Comparison of ENCODE assay signal across 12 mouse cellular contexts in genomic region chr4:136186739-136187472, GRCm38 (mm10). TPM values are rescaled to one million over a fixed set of nuclear protein-coding genes. Genes with fewer than 3 reads are reported as not detected.
DNase-seq lines count a peak whose midpoint lies in the region; ATAC-seq and TF ChIP-seq lines count a peak whose summit lies in the region.
"Had no signal": no experiment of that assay in that cellular context is flagged by ENCODE, and none has a peak within 500 bp of the region (broad histone marks: within the 10 kb centered on the region; RNA-seq: fewer than 3 reads in every experiment).

No protein-coding gene starts in this region.

- no peaks in the 10 kb centered on the region for H3K27me3 ChIP-seq in lung, embryonic 14.5 days (ENCODE audit: insufficient read depth, low read length)
- no peaks in the 10 kb centered on the region for H3K27me3 ChIP-seq in stomach, embryonic 14.5 days (ENCODE audit: control insufficient read depth, insufficient read depth, low read length)
- H3K27me3 ChIP-seq in forebrain, embryonic 13.5 days, result no peaks in the 10 kb centered on the region
- H3K27me3 ChIP-seq: heart, embryonic 15.5 days had no signal

- no peak for TF ChIP-seq CTCF in lung, embryonic 14.5 days (IDR thresholded peaks at IDR 0.05; ENCODE audit: low read depth)

- H3K4me1 ChIP-seq in lung, embryonic 14.5 days (ENCODE audit: insufficient read depth), result no peaks in the 10 kb centered on the region
- H3K4me1 ChIP-seq in stomach, embryonic 14.5 days (ENCODE audit: control insufficient read depth, insufficient read depth, low read length), result no peaks in the 10 kb centered on the region; the same call in 1 of the 2 replicates
- H3K4me1 ChIP-seq in forebrain, embryonic 13.5 days, result no peaks in the 10 kb centered on the region

- intact Hi-C loops in heart, postnatal 14 days (cut with DNase I), result no loop called here

- H3K9me3 ChIP-seq in lung, embryonic 14.5 days (ENCODE audit: low read depth, low read length), result no peaks in the 10 kb centered on the region
- H3K9me3 ChIP-seq in stomach, embryonic 14.5 days (ENCODE audit: control insufficient read depth, low read depth, low read length), result no peaks in the 10 kb centered on the region
- no peaks in the 10 kb centered on the region for H3K9me3 ChIP-seq in forebrain, embryonic 13.5 days (replicated peaks)
- H3K9me3 ChIP-seq: heart, embryonic 15.5 days had no signal

- 48% methylated on average over 23 of the region's 23 CpGs for WGBS in lung, embryonic 14.5 days
- WGBS in stomach, embryonic 14.5 days, result 68% methylated on average over 23 of the region's 23 CpGs
- 87% methylated on average over 23 of the region's 23 CpGs for WGBS in forebrain, embryonic 13.5 days

- DNase-seq in kidney, adult 11 months, result peak; percentile 65
- DNase-seq in kidney, adult 9 months, result no peak
- DNase-seq in kidney, postnatal 10 days, result peak; percentile 77
- peak; percentile 77 for DNase-seq in lung, embryonic 14.5 days
- DNase-seq in frontal cortex, postnatal 25 days (ENCODE audit: low spot score in 2 of 2), result no peak
- DNase-seq in heart, postnatal 14 days, result no peak
- DNase-seq: adrenal gland, postnatal 10 days; B cell, adult 2 months; cerebellum, adult 8-10 months had no signal

- H3K4me3 ChIP-seq in lung, embryonic 14.5 days (ENCODE audit: low read depth, low read length), result no peak overlapping the region
- H3K4me3 ChIP-seq in stomach, embryonic 14.5 days (ENCODE audit: low read depth, low read length), result no peak overlapping the region
- no peak overlapping the region for H3K4me3 ChIP-seq in forebrain, embryonic 13.5 days
- H3K4me3 ChIP-seq: heart, embryonic 15.5 days had no signal

- H3K4me2 ChIP-seq in lung, embryonic 14.5 days, result peak overlapping the region; percentile 29; the same call in 1 of the 2 replicates
- H3K4me2 ChIP-seq in stomach, embryonic 14.5 days (replicated peaks; ENCODE audit: low read depth, low read length), result 0 out of 2 replicates have a peak overlapping the region, but pooled peaks have one; percentile 8
- H3K4me2 ChIP-seq in forebrain, embryonic 13.5 days, result no peak overlapping the region
- H3K4me2 ChIP-seq: heart, embryonic 15.5 days had no signal

- ATAC-seq in lung, embryonic 14.5 days (ENCODE audit: insufficient read depth), result peak; percentile 69
- peak; percentile 84 for ATAC-seq in stomach, embryonic 14.5 days (ENCODE audit: insufficient number of reproducible peaks, insufficient read depth, low FRiP score, low read depth)
- no peak for ATAC-seq in forebrain, embryonic 13.5 days

- peak overlapping the region; percentile 32; the same call in 1 of the 2 replicates for H3K27ac ChIP-seq in lung, embryonic 14.5 days (ENCODE audit: low read depth)
- H3K27ac ChIP-seq in stomach, embryonic 14.5 days (ENCODE audit: low read length), result no peak overlapping the region
- H3K27ac ChIP-seq in forebrain, embryonic 13.5 days, result no peak overlapping the region
- H3K27ac ChIP-seq: heart, embryonic 15.5 days had no signal

- H3K36me3 ChIP-seq in lung, embryonic 14.5 days (ENCODE audit: insufficient read depth), result peaks cover 27% of the 10 kb centered on the region; the same call in 1 of the 2 replicates
- no peaks in the 10 kb centered on the region for H3K36me3 ChIP-seq in stomach, embryonic 14.5 days (ENCODE audit: control insufficient read depth, insufficient read depth, low read length)
- peaks cover 73% of the 10 kb centered on the region for H3K36me3 ChIP-seq in forebrain, embryonic 13.5 days (ENCODE audit: poor library complexity, severe bottlenecking)

- H3K9ac ChIP-seq in lung, embryonic 14.5 days, result no peak overlapping the region
- no peak overlapping the region for H3K9ac ChIP-seq in stomach, embryonic 14.5 days (replicated peaks; ENCODE audit: low read depth, low read length)
- H3K9ac ChIP-seq in forebrain, embryonic 13.5 days, result no peak overlapping the region
- H3K9ac ChIP-seq: heart, embryonic 15.5 days had no signal

RNA-seq across cellular contexts. Expression of gene E2f2, which starts 14.7 kb away (rescaled TPM):
- polyA plus RNA-seq in lung, embryonic 14.5 days (2014; fragmentation: Nextera tagmentation; extraction: Ambion mirVana), result 5.5 and 6.5 TPM in 2 replicates
- polyA plus RNA-seq in stomach, embryonic 14.5 days (2014; fragmentation: Nextera tagmentation; extraction: Ambion mirVana), result 3.5 and 4.4 TPM in 2 replicates
- total RNA-seq in heart, postnatal 14 days (2021), result 10 to 100 TPM in 1 of 2 experiments, 1 to 10 TPM in 1; 9.4 to 10.4 TPM
- 9.7 and 11.3 TPM in 2 replicates for polyA plus RNA-seq in forebrain, embryonic 13.5 days (2015; fragmentation: Nextera tagmentation; extraction: Ambion mirVana)

RNA-seq across cellular contexts. Expression of gene Asap3, which starts 19.3 kb away (rescaled TPM):
- 4.4 and 5.4 TPM in 2 replicates for polyA plus RNA-seq in lung, embryonic 14.5 days (2014; fragmentation: Nextera tagmentation; extraction: Ambion mirVana)
- 5.1 and 5.6 TPM in 2 replicates for polyA plus RNA-seq in stomach, embryonic 14.5 days (2014; fragmentation: Nextera tagmentation; extraction: Ambion mirVana)
- total RNA-seq in heart, postnatal 14 days (2021), result 10 to 100 TPM; 11.6 to 12.8 TPM
- polyA plus RNA-seq in forebrain, embryonic 13.5 days (2015; fragmentation: Nextera tagmentation; extraction: Ambion mirVana), result 2.9 and 3.9 TPM in 2 replicates

RNA-seq across cellular contexts. Expression of gene Id3, which starts 43.6 kb away (rescaled TPM):
- 469 and 477 TPM in 2 replicates for polyA plus RNA-seq in lung, embryonic 14.5 days (2014; fragmentation: Nextera tagmentation; extraction: Ambion mirVana)
- 384 and 404 TPM in 2 replicates for polyA plus RNA-seq in stomach, embryonic 14.5 days (2014; fragmentation: Nextera tagmentation; extraction: Ambion mirVana)
- 10 to 100 TPM; 85.4 to 93.7 TPM for total RNA-seq in heart, postnatal 14 days (2021)
- 90.9 and 119 TPM in 2 replicates for polyA plus RNA-seq in forebrain, embryonic 13.5 days (2015; fragmentation: Nextera tagmentation; extraction: Ambion mirVana)

Comparison
In these comparisons a context has a peak if more than half of its experiments do, and no peak if none do; other contexts are left out.
1. DNase-seq: peak in kidney, adult 11 months (single experiment), kidney, postnatal 10 days (single experiment) and lung, embryonic 14.5 days (single experiment); none in kidney, adult 9 months (single experiment), frontal cortex, postnatal 25 days (0 of 2) and heart, postnatal 14 days (0 of 2).